Mouse (Mus musculus) embryonic facial prominence, embryonic 11.5 days (tissue): ENCODE results near the gene Klf3. TPM values are rescaled to one million over a fixed set of nuclear protein-coding genes. Genes with fewer than 3 reads are reported as not detected.

Source experiments
- ATAC-seq: fragments of 200-750 bp; cut with Nextera tagmentation; replicated peaks from 2 replicates; pipeline ENCODE4 v1.8.0; 2017; ENCODE audit warnings: low read depth; ENCODE audit not compliant: insufficient number of reproducible peaks, low FRiP score, low TSS enrichment
- DNase-seq: peaks from one replicate; pipeline ENCODE4 v3.0.0-alpha.2; 2015; ENCODE audit warnings: low spot score
- H3K27ac ChIP-seq: fragments of 300-500 bp; sonication (generic); replicated peaks from 2 replicates; pipeline ENCODE4 v1.5.1; 2014; ENCODE audit warnings: mild to moderate bottlenecking, low read depth, low read length, control low read depth
- H3K27me3 ChIP-seq: fragments of 300-500 bp; sonication (generic); 2 replicates; pipeline ENCODE4 v1.6.1; 2014; ENCODE audit warnings: mild to moderate bottlenecking, low read length, moderate library complexity, mixed read lengths; ENCODE audit not compliant: control insufficient read depth, insufficient read depth
- H3K36me3 ChIP-seq: fragments of 300-500 bp; sonication (generic); replicated peaks from 2 replicates; pipeline ENCODE4 v1.6.1; 2014; ENCODE audit warnings: low read depth, mild to moderate bottlenecking, low read length, moderate library complexity, mixed read lengths; ENCODE audit not compliant: control insufficient read depth, insufficient read depth
- H3K4me1 ChIP-seq: fragments of 300-500 bp; sonication (generic); 2 replicates; pipeline ENCODE4 v1.6.1; 2014; ENCODE audit warnings: low read length, mixed read lengths; ENCODE audit not compliant: control insufficient read depth, insufficient read depth
- H3K4me2 ChIP-seq: fragments of 300-500 bp; sonication (generic); 2 replicates; pipeline ENCODE4 v1.6.1; 2014; ENCODE audit warnings: low read depth, mild to moderate bottlenecking, control low read depth, low read length, moderate library complexity
- H3K4me3 ChIP-seq: fragments of 300-500 bp; sonication (generic); 2 replicates; pipeline ENCODE4 v1.5.1; 2014; ENCODE audit warnings: low read depth, low read length, control low read depth
- H3K9ac ChIP-seq: fragments of 300-500 bp; sonication (generic); replicated peaks from 2 replicates; pipeline ENCODE4 v1.6.1; 2014; ENCODE audit warnings: mild to moderate bottlenecking, control low read depth, low read length
- H3K9me3 ChIP-seq: fragments of 300-500 bp; sonication (generic); replicated peaks from 2 replicates; pipeline ENCODE4 v1.6.1; 2016; ENCODE audit warnings: mild to moderate bottlenecking, low read length, inconsistent platforms, mixed read lengths; ENCODE audit not compliant: control insufficient read depth
- WGBS: fragments of 180-500 bp; shearing (Covaris S2); extraction: QIAGEN DNeasy Blood & Tissue Kit; methylation state at CpG from one replicate; pipeline ENCODE4 v1.1.7; 2014; 5-methylcytosine and 5-hydroxymethylcytosine counted together
- polyA plus RNA-seq: library from polyadenylated mRNA; unstranded; fragments of >200 nt; fragmentation: Nextera tagmentation; extraction: Ambion mirVana; gene quantifications from 2 replicates; pipeline ENCODE4 v1.2.1, GENCODE M21; 2014

The Klf3 gene
- polyA plus RNA-seq: 31.5 and 34.6 TPM in 2 replicates

GRCm38 (mm10) chr5:64802795-64803719, at the start of gene Klf3:
TSS of gene Klf3 (plus strand) at chr5:64803388.
- under 1% methylated on average over 68 of the region's 116 CpGs for WGBS
- no peaks in the 10 kb centered on the region for H3K36me3 ChIP-seq
- peak within 1 kb of the TSS; percentile 89 for H3K4me3 ChIP-seq
- peak within 1 kb of the TSS; percentile 72 for H3K4me2 ChIP-seq
- DNase-seq (peak; percentile 88), ATAC-seq (peak; percentile 95)
- no peaks in the 10 kb centered on the region; the same call in 1 of the 2 replicates for H3K9me3 ChIP-seq
- H3K27me3 ChIP-seq: no peaks in the 10 kb centered on the region
- H3K9ac ChIP-seq: peak within 1 kb of the TSS; percentile 92
- peaks cover 2% of the 10 kb centered on the region; the same call in 1 of the 2 replicates for H3K4me1 ChIP-seq
- H3K27ac ChIP-seq: peak within 1 kb of the TSS; percentile 99

GRCm38 (mm10) chr5:64762295-64762694, 40.9 kb upstream of the Klf3 start:
- DNase-seq (no peak), ATAC-seq (no peak)
- Histone ChIP-seq H3K9ac (no peak overlapping the region), H3K36me3 (no peaks in the 10 kb centered on the region), H3K4me1 (no peaks in the 10 kb centered on the region), H3K27ac (no peak overlapping the region), H3K4me2 (no peak overlapping the region), H3K27me3 (no peaks in the 10 kb centered on the region), H3K4me3 (no peak overlapping the region), H3K9me3 (no peaks in the 10 kb centered on the region)
- WGBS: 82% methylated on average over 4 of the region's 4 CpGs

GRCm38 (mm10) chr5:64764452-64764851, 38.7 kb upstream of the Klf3 start:
- ATAC-seq (no peak), DNase-seq (no peak)
- Histone ChIP-seq H3K27ac (no peak overlapping the region), H3K4me1 (no peaks in the 10 kb centered on the region), H3K36me3 (no peaks in the 10 kb centered on the region), H3K9me3 (no peaks in the 10 kb centered on the region), H3K9ac (no peak overlapping the region), H3K27me3 (no peaks in the 10 kb centered on the region), H3K4me2 (no peak overlapping the region), H3K4me3 (no peak overlapping the region)

- Histone ChIP-seq H3K9me3 (no peaks in the 10 kb centered on the region), H3K27me3 (no peaks in the 10 kb centered on the region), H3K4me3 (no peak overlapping the region), H3K36me3 (no peaks in the 10 kb centered on the region), H3K9ac (no peak overlapping the region), H3K4me1 (no peaks in the 10 kb centered on the region), H3K4me2 (no peak overlapping the region), H3K27ac (no peak overlapping the region)
- DNase-seq (no peak), ATAC-seq (no peak)
- WGBS: 100% methylated on average over 1 of the region's 1 CpGs
These were observed 37.4 kb upstream of the Klf3 start for GRCm38 (mm10) chr5:64765765-64766164.

GRCm38 (mm10) chr5:64766626-64767025, 36.6 kb upstream of the Klf3 start:
- H3K9ac ChIP-seq: no peak overlapping the region
- no peaks in the 10 kb centered on the region for H3K36me3 ChIP-seq
- WGBS: 89% methylated on average over 2 of the region's 2 CpGs
- H3K4me1 ChIP-seq: no peaks in the 10 kb centered on the region
- DNase-seq: no peak
- H3K27me3 ChIP-seq: no peaks in the 10 kb centered on the region
- no peak overlapping the region for H3K27ac ChIP-seq
- no peak overlapping the region for H3K4me3 ChIP-seq
- H3K9me3 ChIP-seq: no peaks in the 10 kb centered on the region
- no peak overlapping the region for H3K4me2 ChIP-seq
- no peak for ATAC-seq

- Histone ChIP-seq H3K27me3 (no peaks in the 10 kb centered on the region), H3K27ac (no peak overlapping the region), H3K9me3 (no peaks in the 10 kb centered on the region), H3K4me1 (no peaks in the 10 kb centered on the region), H3K4me2 (no peak overlapping the region), H3K9ac (no peak overlapping the region), H3K36me3 (no peaks in the 10 kb centered on the region), H3K4me3 (no peak overlapping the region)
- ATAC-seq (no peak), DNase-seq (no peak)
- WGBS: 89% methylated on average over 2 of the region's 2 CpGs
These were observed 31.6 kb upstream of the Klf3 start for GRCm38 (mm10) chr5:64771619-64772018.

GRCm38 (mm10) chr5:64778211-64778610, 25.0 kb upstream of the Klf3 start:
- Histone ChIP-seq H3K9me3 (no peaks in the 10 kb centered on the region), H3K4me3 (no peak overlapping the region), H3K36me3 (no peaks in the 10 kb centered on the region), H3K27ac (no peak overlapping the region), H3K27me3 (no peaks in the 10 kb centered on the region), H3K4me2 (no peak overlapping the region), H3K4me1 (no peaks in the 10 kb centered on the region), H3K9ac (no peak overlapping the region)
- ATAC-seq (no peak), DNase-seq (no peak)
- WGBS: 76% methylated on average over 5 of the region's 5 CpGs

GRCm38 (mm10) chr5:64779285-64779684, 23.9 kb upstream of the Klf3 start:
- Histone ChIP-seq H3K27me3 (no peaks in the 10 kb centered on the region), H3K4me2 (no peak overlapping the region), H3K4me3 (no peak overlapping the region), H3K9me3 (no peaks in the 10 kb centered on the region), H3K4me1 (no peaks in the 10 kb centered on the region), H3K27ac (no peak overlapping the region), H3K36me3 (no peaks in the 10 kb centered on the region), H3K9ac (no peak overlapping the region)
- no peak for ATAC-seq
- no peak for DNase-seq
- WGBS: 78% methylated on average over 2 of the region's 2 CpGs
